Mouse (Mus musculus) hindbrain, embryonic 12.5 days (tissue): ENCODE results near the gene Ipo7. TPM values are rescaled to one million over a fixed set of nuclear protein-coding genes. Genes with fewer than 3 reads are reported as not detected.

Source experiments
- ATAC-seq: fragments of 200-750 bp; cut with Nextera tagmentation; 2 replicates; pipeline ENCODE4 v1.8.0; 2017; ENCODE audit warnings: moderate TSS enrichment; ENCODE audit not compliant: low FRiP score
- H3K27ac ChIP-seq: fragments of 300-500 bp; sonication (generic); 2 replicates; pipeline ENCODE4 v1.5.1; 2016; ENCODE audit warnings: mild to moderate bottlenecking
- H3K27me3 ChIP-seq: fragments of 300-500 bp; sonication (generic); 2 replicates; pipeline ENCODE4 v1.6.1; 2016; ENCODE audit warnings: mild to moderate bottlenecking
- H3K36me3 ChIP-seq: fragments of 300-500 bp; sonication (generic); 2 replicates; pipeline ENCODE4 v1.6.1; 2016; ENCODE audit warnings: mild to moderate bottlenecking
- H3K4me1 ChIP-seq: fragments of 300-500 bp; sonication (generic); 2 replicates; pipeline ENCODE4 v1.6.1; 2016
- H3K4me2 ChIP-seq: fragments of 300-500 bp; sonication (generic); replicated peaks from 2 replicates; pipeline ENCODE4 v1.6.1; 2016; ENCODE audit warnings: mild to moderate bottlenecking
- H3K4me3 ChIP-seq: fragments of 300-500 bp; sonication (generic); 2 replicates; pipeline ENCODE4 v1.5.1; 2016; ENCODE audit warnings: mild to moderate bottlenecking
- H3K9ac ChIP-seq: fragments of 300-500 bp; sonication (generic); 2 replicates; pipeline ENCODE4 v1.6.1; 2016; ENCODE audit warnings: mild to moderate bottlenecking, moderate library complexity
- H3K9me3 ChIP-seq: fragments of 300-500 bp; sonication (generic); replicated peaks from 2 replicates; pipeline ENCODE4 v1.6.1; 2016; ENCODE audit warnings: mild to moderate bottlenecking
- WGBS: fragments of 180-500 bp; shearing (Covaris S2); methylation state at CpG from one replicate; pipeline ENCODE4 v1.1.7; 2016; 5-methylcytosine and 5-hydroxymethylcytosine counted together
- polyA plus RNA-seq: library from polyadenylated mRNA; unstranded; fragments of >200 nt; fragmentation: Nextera tagmentation; extraction: Ambion mirVana; gene quantifications from 2 replicates; pipeline ENCODE4 v1.2.1, GENCODE M21; 2016

Ipo7 gene
- polyA plus RNA-seq, 1 experiment from 2014 or later, result 47.1 TPM

GRCm38 (mm10) chr7:110091670-110092069 lies 73.6 kb downstream of the Ipo7 start:
- 60% methylated on average over 7 of the region's 7 CpGs for whole genome bisulfite sequencing
- Histone ChIP-seq H3K4me2 (no peak overlapping the region), H3K9me3 (no peaks in the 10 kb centered on the region), H3K27me3 (no peaks in the 10 kb centered on the region), H3K9ac (no peak overlapping the region), H3K4me3 (no peak overlapping the region), H3K27ac (no peak overlapping the region), H3K36me3 (peaks cover 80% of the 10 kb centered on the region), H3K4me1 (no peaks in the 10 kb centered on the region)
- ATAC-seq, result no peak

- no peak for ATAC-seq
- Histone ChIP-seq H3K4me3 (no peak overlapping the region), H3K9me3 (no peaks in the 10 kb centered on the region), H3K4me2 (no peak overlapping the region), H3K4me1 (no peaks in the 10 kb centered on the region), H3K27me3 (no peaks in the 10 kb centered on the region), H3K36me3 (peaks cover 61% of the 10 kb centered on the region), H3K9ac (no peak overlapping the region), H3K27ac (no peak overlapping the region)
- WGBS, result 93% methylated on average over 4 of the region's 4 CpGs
Observed at GRCm38 (mm10) chr7:110096332-110096731, 78.3 kb downstream of the Ipo7 start.

- H3K27ac ChIP-seq, result no peak overlapping the region
- H3K9ac ChIP-seq, result no peak overlapping the region
- WGBS, result 46% methylated on average over 7 of the region's 7 CpGs
- H3K4me3 ChIP-seq, result no peak overlapping the region
- ATAC-seq, result no peak
- no peak overlapping the region for H3K4me2 ChIP-seq
- H3K27me3 ChIP-seq, result no peaks in the 10 kb centered on the region
- H3K36me3 ChIP-seq, result peaks cover 52% of the 10 kb centered on the region
- H3K9me3 ChIP-seq, result no peaks in the 10 kb centered on the region
- no peaks in the 10 kb centered on the region for H3K4me1 ChIP-seq
Observed at GRCm38 (mm10) chr7:110097106-110097793, 79.2 kb downstream of the Ipo7 start.

DNA sequence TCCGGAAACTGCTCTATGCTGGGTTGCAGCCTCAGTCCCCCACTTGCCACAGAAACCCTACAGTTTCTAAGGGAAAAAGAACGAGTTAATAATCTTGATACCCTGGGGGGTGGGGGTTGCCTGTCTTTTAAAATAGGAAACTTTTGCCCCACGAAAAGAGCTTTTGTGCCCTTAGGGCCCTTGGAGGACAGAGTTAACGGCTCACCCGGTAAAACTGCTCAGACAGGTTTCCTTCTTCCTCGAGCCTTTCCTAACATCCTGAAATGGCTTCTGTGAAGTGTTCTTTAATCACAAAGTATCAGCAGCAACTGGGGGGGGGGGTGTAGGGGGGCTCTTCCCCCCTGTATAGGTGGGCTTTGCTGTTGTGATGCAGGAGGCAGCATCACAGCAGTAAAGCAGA lies 82.8 kb downstream of the Ipo7 start:
- H3K27ac ChIP-seq, result no peak overlapping the region
- H3K4me3 ChIP-seq, result no peak overlapping the region
- H3K9ac ChIP-seq, result no peak overlapping the region
- 58% methylated on average over 6 of the region's 6 CpGs for WGBS
- H3K4me1 ChIP-seq, result no peaks in the 10 kb centered on the region
- no peak for ATAC-seq
- no peaks in the 10 kb centered on the region for H3K9me3 ChIP-seq
- H3K4me2 ChIP-seq, result no peak overlapping the region
- H3K27me3 ChIP-seq, result no peaks in the 10 kb centered on the region
- peaks cover 20% of the 10 kb centered on the region for H3K36me3 ChIP-seq

GRCm38 (mm10) chr7:110101266-110101665 lies 83.2 kb downstream of the Ipo7 start:
- Histone ChIP-seq H3K4me1 (no peaks in the 10 kb centered on the region), H3K9ac (no peak overlapping the region), H3K36me3 (peaks cover 16% of the 10 kb centered on the region), H3K27me3 (no peaks in the 10 kb centered on the region), H3K27ac (no peak overlapping the region), H3K9me3 (no peaks in the 10 kb centered on the region), H3K4me2 (no peak overlapping the region), H3K4me3 (no peak overlapping the region)
- no peak for ATAC-seq
- WGBS, result 83% methylated on average over 5 of the region's 5 CpGs

DNA sequence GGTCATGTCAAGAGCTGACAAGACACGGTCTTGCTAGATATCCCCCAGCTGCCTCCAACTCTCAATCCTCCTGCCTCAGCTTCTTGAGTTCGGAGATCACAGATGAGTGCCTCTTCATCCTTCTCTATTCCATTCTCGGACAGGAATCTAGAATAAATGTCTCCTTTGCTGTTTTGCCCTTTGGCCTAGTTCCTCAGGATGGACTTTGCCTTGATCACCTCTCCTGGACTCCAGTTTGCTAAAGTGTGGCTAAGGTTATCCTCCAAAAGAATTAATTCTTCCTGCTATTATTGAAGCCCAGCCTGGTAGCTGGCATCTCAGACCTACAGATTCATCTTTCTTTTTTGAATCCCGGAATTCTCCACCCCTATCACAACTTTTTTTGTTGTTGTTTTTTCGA lies 87.0 kb downstream of the Ipo7 start:
- Histone ChIP-seq H3K9me3 (no peaks in the 10 kb centered on the region), H3K27me3 (no peaks in the 10 kb centered on the region), H3K9ac (no peak overlapping the region), H3K27ac (no peak overlapping the region), H3K4me1 (peaks cover 10% of the 10 kb centered on the region), H3K4me3 (no peak overlapping the region), H3K36me3 (no peaks in the 10 kb centered on the region), H3K4me2 (no peak overlapping the region)
- WGBS, result 79% methylated on average over 5 of the region's 5 CpGs
- no peak for ATAC-seq

Other genes starting within 250 kb of the Ipo7 start
- gene Nrip3, start 236.2 kb upstream of the Ipo7 start, polyA plus RNA-seq, result 1.3 and 1.4 TPM in 2 replicates
- gene Scube2, start 152.6 kb upstream of the Ipo7 start, polyA plus RNA-seq, result 2.4 and 3.6 TPM in 2 replicates
- gene Dennd5a, start 57.8 kb upstream of the Ipo7 start, polyA plus RNA-seq, result 54.4 and 56.5 TPM in 2 replicates
- 72.0 and 88.0 TPM in 2 replicates for gene Tmem41b, start 31.3 kb upstream of the Ipo7 start, polyA plus RNA-seq
- gene Zfp143, start 42.9 kb downstream of the Ipo7 start, polyA plus RNA-seq, result 23.5 and 23.7 TPM in 2 replicates
- 26.3 and 27.1 TPM in 2 replicates for gene Wee1, start 103.8 kb downstream of the Ipo7 start, polyA plus RNA-seq
- gene Swap70, start 203.4 kb downstream of the Ipo7 start, polyA plus RNA-seq, result 20.7 and 23.3 TPM in 2 replicates